Mouse (Mus musculus) brain, embryonic 18.5 days (tissue): ENCODE data around the gene Bcl9l.
"Not testable (repeated sequence)": the region's sequence is repeated elsewhere in the genome, so short reads cannot be mapped to it uniquely, and the experiment has no call there.

Experiments used
- DNase-seq: peaks from one replicate; pipeline ENCODE4 v3.0.0-alpha.2; 2012; ENCODE audit warnings: low read depth, low spot score

The Bcl9l gene

GRCm38 (mm10) chr9:44482552-44482951 lies at the start of gene Bcl9l:
Gene Bcl9l, plus strand, starts transcription at chr9:44482825.
- DNase-seq, result peak; percentile 87

- DNase-seq, result no peak
Observed at GRCm38 (mm10) chr9:44435747-44436146, 46.9 kb upstream of the Bcl9l start.

- no peak for DNase-seq
Observed at GRCm38 (mm10) chr9:44440961-44441360, 41.7 kb upstream of the Bcl9l start, which contains the start of gene Foxr1. Gene Foxr1, minus strand, starts transcription at chr9:44441136.

- not testable (repeated sequence) for DNase-seq
Observed at GRCm38 (mm10) chr9:44444402-44445025, 38.1 kb upstream of the Bcl9l start.

- DNase-seq, result no peak
Observed at GRCm38 (mm10) chr9:44450387-44450786, 32.2 kb upstream of the Bcl9l start.

- peak; percentile 51 for DNase-seq
Observed at GRCm38 (mm10) chr9:44454132-44454890, 28.3 kb upstream of the Bcl9l start.

GRCm38 (mm10) chr9:44454891-44455220 lies 27.8 kb upstream of the Bcl9l start, which contains the start of gene Upk2:
Gene Upk2, minus strand, starts transcription at chr9:44454976.
- DNase-seq, result no peak

GRCm38 (mm10) chr9:44457035-44457742 lies 25.4 kb upstream of the Bcl9l start:
- DNase-seq, result peak; percentile 98

GRCm38 (mm10) chr9:44461950-44462349 lies 20.7 kb upstream of the Bcl9l start:
- no peak for DNase-seq

- DNase-seq, result no peak
Observed at GRCm38 (mm10) chr9:44468224-44468623, 14.4 kb upstream of the Bcl9l start.

GRCm38 (mm10) chr9:44468800-44469199 lies 13.8 kb upstream of the Bcl9l start:
- DNase-seq, result no peak

GRCm38 (mm10) chr9:44473184-44473583 lies 9.4 kb upstream of the Bcl9l start:
- DNase-seq, result no peak

GRCm38 (mm10) chr9:44474327-44474726 lies 8.3 kb upstream of the Bcl9l start:
- DNase-seq, result no peak

GRCm38 (mm10) chr9:44475936-44476335 lies 6.7 kb upstream of the Bcl9l start:
- DNase-seq, result no peak

GRCm38 (mm10) chr9:44477339-44478228 lies 5.0 kb upstream of the Bcl9l start:
- no peak for DNase-seq

GRCm38 (mm10) chr9:44478229-44478921 lies 4.2 kb upstream of the Bcl9l start:
- peak; percentile 91 for DNase-seq

GRCm38 (mm10) chr9:44478959-44479605 lies 3.5 kb upstream of the Bcl9l start:
- no peak for DNase-seq

- no peak for DNase-seq
Observed at GRCm38 (mm10) chr9:44479628-44480428, 2.8 kb upstream of the Bcl9l start.

GRCm38 (mm10) chr9:44482112-44482511 lies 513 bp upstream of the Bcl9l start:
- DNase-seq, result no peak
